Mouse (Mus musculus) lung, postnatal 25 days (tissue): ENCODE results near the gene Aplf.

Experiments
- DNase-seq: peaks from one replicate; pipeline ENCODE4 v3.0.0; 2022; ENCODE audit warnings: low spot score

The Aplf gene

GRCm38 (mm10) chr6:87623151-87623550, 48.8 kb downstream of the Aplf start:
- DNase-seq, result no peak

- DNase-seq, result peak; percentile 31
Observed at GRCm38 (mm10) chr6:87621281-87621680, 50.7 kb downstream of the Aplf start.

- DNase-seq, result peak; percentile 12
Observed at GRCm38 (mm10) chr6:87618021-87618420, 54.0 kb downstream of the Aplf start.

GRCm38 (mm10) chr6:87615696-87616083, 56.3 kb downstream of the Aplf start:
- DNase-seq, result no peak

- DNase-seq, result peak; percentile 32
Observed at GRCm38 (mm10) chr6:87614794-87615695, 56.9 kb downstream of the Aplf start.

GRCm38 (mm10) chr6:87599825-87600224, 72.2 kb downstream of the Aplf start:
- DNase-seq, result peak; percentile 31

- DNase-seq, result peak; percentile 10
Observed at GRCm38 (mm10) chr6:87597116-87597833, 74.7 kb downstream of the Aplf start.

GRCm38 (mm10) chr6:87594188-87594587, 77.8 kb downstream of the Aplf start:
- no peak for DNase-seq

GRCm38 (mm10) chr6:87590394-87591281, 81.4 kb downstream of the Aplf start, which contains the start of gene Prokr1:
TSS of gene Prokr1 (minus strand) at chr6:87590743.
- peak; percentile 23 for DNase-seq

- no peak for DNase-seq
Observed at GRCm38 (mm10) chr6:87589718-87590393, 82.1 kb downstream of the Aplf start.

GRCm38 (mm10) chr6:87583991-87584390, 88.0 kb downstream of the Aplf start:
- DNase-seq, result no peak

GRCm38 (mm10) chr6:87583183-87583611, 88.8 kb downstream of the Aplf start:
- DNase-seq, result no peak

- peak; percentile 85 for DNase-seq
Observed at GRCm38 (mm10) chr6:87582456-87582855, 89.5 kb downstream of the Aplf start.

- DNase-seq, result no peak
Observed at GRCm38 (mm10) chr6:87581581-87581980, 90.4 kb downstream of the Aplf start.

GRCm38 (mm10) chr6:87581071-87581470, 90.9 kb downstream of the Aplf start:
- no peak for DNase-seq
